ENCODE assay signal across 8 mouse cellular contexts in the genomic region with DNA sequence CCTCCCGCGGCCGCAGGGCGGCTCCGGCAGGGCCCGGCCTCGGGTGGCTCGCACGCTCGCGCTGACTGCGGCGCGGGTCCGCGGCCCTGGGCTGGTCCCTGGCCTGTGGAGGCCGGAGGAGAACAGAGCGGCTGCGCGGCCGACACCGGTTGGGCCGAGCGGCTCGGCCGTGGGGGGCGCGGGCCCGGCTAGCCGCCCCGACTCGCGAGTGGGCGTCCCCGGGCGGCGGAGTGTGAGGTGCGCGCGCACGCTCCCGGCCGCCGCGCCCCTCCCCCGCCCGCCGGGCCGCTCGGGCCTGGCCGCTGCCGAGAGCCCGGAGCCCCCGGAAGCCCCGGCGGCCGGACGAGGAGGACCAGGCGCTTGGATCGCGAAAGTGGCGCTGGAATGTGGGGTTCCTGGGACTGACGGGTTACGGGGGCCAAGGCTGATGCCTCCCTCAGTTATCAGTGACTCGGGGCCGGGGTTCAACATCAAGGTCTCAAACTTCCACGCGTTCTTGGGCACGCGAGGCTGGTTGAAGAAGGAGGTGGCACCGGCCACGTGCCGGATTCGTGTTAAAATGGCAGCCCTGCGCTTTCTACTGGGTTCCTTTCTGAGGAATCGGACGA. TPM values are rescaled to one million over a fixed set of nuclear protein-coding genes. Genes with fewer than 3 reads are reported as not detected.
DNase-seq lines count a peak whose midpoint lies in the region; ATAC-seq lines count a peak whose summit lies in the region.

No protein-coding gene starts in this region.

- H3K27ac ChIP-seq in hindbrain, embryonic 14.5 days = peak overlapping the region; percentile 99

- no peaks in the 10 kb centered on the region for H3K27me3 ChIP-seq in hindbrain, embryonic 14.5 days (ENCODE audit: control insufficient read depth, insufficient read depth, low read length)

- peak overlapping the region; percentile 90 for H3K4me2 ChIP-seq in hindbrain, embryonic 14.5 days (replicated peaks)

- intact Hi-C loops in left cerebral cortex, postnatal 14 days (cut with DNase I) = loop anchor here (10.0 kb wide), 1 partner anchor 111 kb away; no protein-coding TSS in a partner anchor

- under 1% methylated on average over 68 of the region's 77 CpGs for WGBS in hindbrain, embryonic 14.5 days

- peak; percentile 92 for ATAC-seq in hindbrain, embryonic 14.5 days (ENCODE audit: low FRiP score)
- ATAC-seq in megakaryocyte progenitor cell, adult 5-6 weeks (replicated peaks; ENCODE audit: poor library complexity) = peak; percentile 24

- H3K4me1 ChIP-seq in hindbrain, embryonic 14.5 days (replicated peaks; ENCODE audit: control insufficient read depth, insufficient read depth, low read length) = peaks cover 26% of the 10 kb centered on the region

- peak overlapping the region; percentile 91 for H3K4me3 ChIP-seq in hindbrain, embryonic 14.5 days (replicated peaks; ENCODE audit: low read length)

- H3K9me3 ChIP-seq in hindbrain, embryonic 14.5 days (ENCODE audit: control insufficient read depth, low read length) = no peaks in the 10 kb centered on the region

- H3K36me3 ChIP-seq in hindbrain, embryonic 14.5 days (replicated peaks; ENCODE audit: control insufficient read depth, insufficient read depth) = no peaks in the 10 kb centered on the region

- peak overlapping the region; percentile 87 for H3K9ac ChIP-seq in hindbrain, embryonic 14.5 days

- peak; percentile 49 for DNase-seq in T-cell, adult 2 months (ENCODE audit: low spot score)
- DNase-seq in cerebellum, postnatal 14 days = peak; percentile 84 to 89
- DNase-seq in frontal cortex, postnatal 36 days (ENCODE audit: low spot score in 2 of 2) = peak; percentile 60 to 61
- peak; percentile 78 for DNase-seq in hindbrain, embryonic 14.5 days (ENCODE audit: low spot score)
- peak; percentile 57 to 65 for DNase-seq in left cerebral cortex, postnatal 14 days (ENCODE audit: low spot score in 2 of 2)
- DNase-seq in right cerebral cortex, postnatal 10 days (ENCODE audit: low spot score in 2 of 2) = peak; percentile 80 to 81
- DNase-seq in urinary bladder, postnatal 36 days (ENCODE audit: low spot score in 2 of 2) = peak; percentile 64 to 67

RNA-seq across cellular contexts. Expression of gene Man1a2, which starts 0.6 kb away (rescaled TPM):
- 61.2 and 65.3 TPM in 2 replicates for polyA plus RNA-seq in hindbrain, embryonic 14.5 days (2014; fragmentation: Nextera tagmentation; extraction: Ambion mirVana)
- 100 to 1,000 TPM; 148 TPM for total RNA-seq in left cerebral cortex, postnatal 14 days (2021)
- 19.3 and 19.4 TPM in 2 replicates for total RNA-seq in megakaryocyte progenitor cell, adult 5-6 weeks (2015)
- total RNA-seq in megakaryocyte progenitor cell, adult 5-6 weeks (2017) = 56.8 and 84.3 TPM in 2 replicates

Comparison
In these comparisons a context has a peak if more than half of its experiments do, and no peak if none do; other contexts are left out.
1. Peak in every context shown above with its lines: DNase-seq, ATAC-seq, H3K4me3 ChIP-seq and H3K27ac ChIP-seq.